Mouse (Mus musculus): ENCODE measurements around the gene Hist1h4n. TPM values are rescaled to one million over a fixed set of nuclear protein-coding genes. Genes with fewer than 3 reads are reported as not detected.

The Hist1h4n gene
- polyA plus RNA-seq, 1 experiment from 2014 or later = 11.8 TPM

Small RNAs within 50 kb of the gene (microRNA-seq; reads per million reads assigned to microRNA genes)
- gene Gm19658 = not detected
- gene Gm44346 = not detected
- not detected for gene Gm44466

Other genes with a start within 250 kb of the Hist1h4n start
- gene Olfr1362, start 218.2 kb downstream of the Hist1h4n start, polyA plus RNA-seq (2014; fragmentation: Nextera tagmentation; extraction: Ambion mirVana) = not detected in 2 replicates
- not detected in 2 replicates for gene Olfr11, start 189.7 kb downstream of the Hist1h4n start, polyA plus RNA-seq (2014; fragmentation: Nextera tagmentation; extraction: Ambion mirVana)
- gene Olfr1361, start 168.8 kb downstream of the Hist1h4n start, polyA plus RNA-seq (2014; fragmentation: Nextera tagmentation; extraction: Ambion mirVana) = not detected in 2 replicates
- not detected in 2 replicates for gene Olfr1360, start 154.8 kb downstream of the Hist1h4n start, polyA plus RNA-seq (2014; fragmentation: Nextera tagmentation; extraction: Ambion mirVana)
- not detected in 2 replicates for gene Olfr1359, start 134.1 kb downstream of the Hist1h4n start, polyA plus RNA-seq (2014; fragmentation: Nextera tagmentation; extraction: Ambion mirVana)
- gene Hist1h2bl, start 116.1 kb downstream of the Hist1h4n start, polyA plus RNA-seq (2014; fragmentation: Nextera tagmentation; extraction: Ambion mirVana) = 2.2 and 2.9 TPM in 2 replicates
- 16.9 and 20.4 TPM in 2 replicates for gene Hist1h2ai, start 115.8 kb downstream of the Hist1h4n start, polyA plus RNA-seq (2014; fragmentation: Nextera tagmentation; extraction: Ambion mirVana)
- 13.2 and 15.5 TPM in 2 replicates for gene Hist1h3h, start 114.5 kb downstream of the Hist1h4n start, polyA plus RNA-seq (2014; fragmentation: Nextera tagmentation; extraction: Ambion mirVana)
- 7.6 and 9.2 TPM in 2 replicates for gene Hist1h2bm, start 110.2 kb downstream of the Hist1h4n start, polyA plus RNA-seq (2014; fragmentation: Nextera tagmentation; extraction: Ambion mirVana)
- 1.1 and 1.7 TPM in 2 replicates for gene Hist1h4j, start 97.1 kb downstream of the Hist1h4n start, polyA plus RNA-seq (2014; fragmentation: Nextera tagmentation; extraction: Ambion mirVana)
- gene Hist1h4k, start 81.7 kb downstream of the Hist1h4n start, polyA plus RNA-seq (2014; fragmentation: Nextera tagmentation; extraction: Ambion mirVana) = 3.4 and 7.1 TPM in 2 replicates
- 6.1 and 9.4 TPM in 2 replicates for gene Hist1h2ak, start 78.4 kb downstream of the Hist1h4n start, polyA plus RNA-seq (2014; fragmentation: Nextera tagmentation; extraction: Ambion mirVana)
- gene Hist1h2bn, start 78.1 kb downstream of the Hist1h4n start, polyA plus RNA-seq (2014; fragmentation: Nextera tagmentation; extraction: Ambion mirVana) = 1.8 and 2.6 TPM in 2 replicates
- 20.0 and 21.2 TPM in 2 replicates for gene Hist1h1b, start 51.6 kb downstream of the Hist1h4n start, polyA plus RNA-seq (2014; fragmentation: Nextera tagmentation; extraction: Ambion mirVana)
- 294 and 298 TPM in 2 replicates for gene Hist1h3i, start 48.8 kb downstream of the Hist1h4n start, polyA plus RNA-seq (2014; fragmentation: Nextera tagmentation; extraction: Ambion mirVana)
- 7.5 and 10.7 TPM in 2 replicates for gene Hist1h2an, start 45.0 kb downstream of the Hist1h4n start, polyA plus RNA-seq (2014; fragmentation: Nextera tagmentation; extraction: Ambion mirVana)
- 1.7 and 4.9 TPM in 2 replicates for gene Hist1h2bp, start 44.7 kb downstream of the Hist1h4n start, polyA plus RNA-seq (2014; fragmentation: Nextera tagmentation; extraction: Ambion mirVana)
- gene Hist1h2bq, start 22.0 kb downstream of the Hist1h4n start, polyA plus RNA-seq (2014; fragmentation: Nextera tagmentation; extraction: Ambion mirVana) = 21.3 and 25.2 TPM in 2 replicates
- gene Hist1h2ao, start 21.7 kb downstream of the Hist1h4n start, polyA plus RNA-seq (2014; fragmentation: Nextera tagmentation; extraction: Ambion mirVana) = 2.5 and 3.6 TPM in 2 replicates
- not detected in 2 replicates for gene Hist1h4m, start 20.4 kb downstream of the Hist1h4n start, polyA plus RNA-seq (2014; fragmentation: Nextera tagmentation; extraction: Ambion mirVana)
- 6,460 and 6,662 TPM in 2 replicates for gene Hist1h2ap, start 1.3 kb upstream of the Hist1h4n start, polyA plus RNA-seq (2014; fragmentation: Nextera tagmentation; extraction: Ambion mirVana)
- 21.5 and 24.2 TPM in 2 replicates for gene Hist1h2br, start 1.5 kb upstream of the Hist1h4n start, polyA plus RNA-seq (2014; fragmentation: Nextera tagmentation; extraction: Ambion mirVana)
- 26.9 and 28.8 TPM in 2 replicates for gene Zfp184, start 112.9 kb upstream of the Hist1h4n start, polyA plus RNA-seq (2014; fragmentation: Nextera tagmentation; extraction: Ambion mirVana)
- gene Pom121l2, start 149.0 kb upstream of the Hist1h4n start, polyA plus RNA-seq (2014; fragmentation: Nextera tagmentation; extraction: Ambion mirVana) = 0.31 and 0.38 TPM in 2 replicates
- gene Prss16, start 177.5 kb upstream of the Hist1h4n start, polyA plus RNA-seq (2014; fragmentation: Nextera tagmentation; extraction: Ambion mirVana) = 0.20 and 0.21 TPM in 2 replicates
- 5.5 and 22.0 TPM in 2 replicates for gene Hist1h2ah, start 203.4 kb upstream of the Hist1h4n start, polyA plus RNA-seq (2014; fragmentation: Nextera tagmentation; extraction: Ambion mirVana)
- gene Hist1h2bk, start 203.7 kb upstream of the Hist1h4n start, polyA plus RNA-seq (2014; fragmentation: Nextera tagmentation; extraction: Ambion mirVana) = 13.8 and 14.0 TPM in 2 replicates
- 29.4 and 30.2 TPM in 2 replicates for gene Hist1h4i, start 209.2 kb upstream of the Hist1h4n start, polyA plus RNA-seq (2014; fragmentation: Nextera tagmentation; extraction: Ambion mirVana)
- 75.3 and 79.2 TPM in 2 replicates for gene Hist1h2ag, start 210.7 kb upstream of the Hist1h4n start, polyA plus RNA-seq (2014; fragmentation: Nextera tagmentation; extraction: Ambion mirVana)
- 18.9 and 19.9 TPM in 2 replicates for gene Hist1h2bj, start 211.0 kb upstream of the Hist1h4n start, polyA plus RNA-seq (2014; fragmentation: Nextera tagmentation; extraction: Ambion mirVana)